Mouse (Mus musculus) v-Abl transformed pro-B cells (cell line): ENCODE measurements around the gene Bcl11b.

Experiments
- in situ Hi-C, 2 experiments: fragments of 400-800 bp; cut with MboI; formaldehyde crosslinking; loops; one replicate each; pipeline ENCODE4 v1.15.1; 2025; ENCODE audit not compliant: unreplicated experiment in 2 of 2

Bcl11b gene

DNA sequence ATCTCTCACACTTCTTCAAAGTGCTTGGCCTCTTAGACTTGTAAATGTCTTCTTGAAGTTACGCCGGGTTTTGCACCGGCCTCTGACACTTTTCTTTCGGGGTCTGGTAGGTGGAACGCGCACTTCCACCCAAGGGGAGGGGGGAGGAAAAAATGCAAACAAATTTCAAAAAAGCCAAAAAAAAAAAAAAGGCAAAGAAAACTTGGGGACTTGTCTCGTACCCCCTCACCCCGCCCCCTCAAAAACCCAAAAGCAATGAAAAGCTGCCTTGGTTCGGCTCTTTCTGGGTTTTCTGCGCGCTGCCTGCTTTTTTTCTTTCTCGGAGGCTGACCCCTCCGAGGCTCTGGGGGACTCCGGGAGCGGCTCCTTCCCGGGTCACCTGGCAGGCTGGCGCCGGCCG lies at the start of gene Bcl11b:
Gene Bcl11b, minus strand, starts transcription at position 120 of the 400 bp plus-strand sequence.
- in situ Hi-C loops: no loop called here

GRCm38 (mm10) chr12:108050996-108051395 lies 47.6 kb upstream of the Bcl11b start:
- in situ Hi-C loops: no loop called here

DNA sequence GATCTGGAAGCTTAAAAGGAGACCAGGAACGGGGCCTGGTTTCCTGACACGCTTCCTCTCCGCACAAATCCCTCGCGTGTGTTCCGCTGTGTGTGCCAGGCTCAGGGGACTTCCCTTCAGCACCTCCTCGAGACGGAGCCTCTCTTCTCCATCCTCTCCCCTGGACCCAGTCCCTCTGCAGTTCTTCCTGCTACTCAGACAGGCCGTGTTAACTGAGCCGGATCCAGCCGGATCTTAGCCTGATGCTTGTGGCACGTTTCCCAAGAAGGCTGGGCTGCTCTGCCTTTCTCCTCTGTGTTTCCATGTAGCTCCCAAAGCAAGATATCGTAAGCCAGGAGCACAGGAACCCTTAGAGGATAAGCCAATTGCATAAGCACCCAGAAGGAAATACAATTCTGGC lies 46.2 kb upstream of the Bcl11b start:
- in situ Hi-C loops: no loop called here

GRCm38 (mm10) chr12:108042239-108042571 lies 38.8 kb upstream of the Bcl11b start:
- in situ Hi-C loops: no loop called here

DNA sequence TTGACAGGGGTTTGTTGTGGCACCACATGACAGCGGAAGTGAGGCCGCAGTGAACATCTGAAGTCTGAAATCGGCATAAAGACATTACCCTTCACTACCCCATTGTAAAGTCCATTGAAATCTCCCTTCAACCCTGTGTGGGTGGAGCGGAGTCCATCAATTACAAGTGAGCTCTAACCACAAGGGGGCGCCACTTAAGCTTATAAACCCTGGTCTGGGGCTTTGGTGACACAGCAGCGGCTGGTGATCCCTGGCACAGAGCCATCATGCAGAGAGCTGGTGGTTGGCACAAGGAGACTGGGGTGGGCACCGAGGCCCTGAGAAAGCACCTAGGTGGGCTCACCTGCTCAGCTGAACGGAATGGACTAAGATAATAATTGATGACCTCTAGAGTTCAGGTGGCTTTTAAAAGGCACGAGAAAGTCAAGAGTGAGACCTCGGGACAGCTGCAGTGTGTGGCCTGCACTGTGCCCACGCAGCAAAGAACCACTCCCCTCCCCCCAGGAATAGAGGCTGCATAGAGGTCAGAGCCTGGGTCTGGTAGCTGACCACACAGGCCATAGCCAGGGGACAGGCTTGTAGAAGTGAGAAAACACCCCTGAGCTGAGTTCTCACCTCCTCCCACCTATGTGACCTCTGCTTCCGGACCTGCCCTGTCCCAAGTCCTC lies 38.3 kb upstream of the Bcl11b start:
- in situ Hi-C loops: no loop called here

- in situ Hi-C loops: no loop called here
These were observed 34.0 kb upstream of the Bcl11b start for GRCm38 (mm10) chr12:108037446-108037845.

GRCm38 (mm10) chr12:108035412-108036078 lies 32.1 kb upstream of the Bcl11b start:
- in situ Hi-C loops: no loop called here

DNA sequence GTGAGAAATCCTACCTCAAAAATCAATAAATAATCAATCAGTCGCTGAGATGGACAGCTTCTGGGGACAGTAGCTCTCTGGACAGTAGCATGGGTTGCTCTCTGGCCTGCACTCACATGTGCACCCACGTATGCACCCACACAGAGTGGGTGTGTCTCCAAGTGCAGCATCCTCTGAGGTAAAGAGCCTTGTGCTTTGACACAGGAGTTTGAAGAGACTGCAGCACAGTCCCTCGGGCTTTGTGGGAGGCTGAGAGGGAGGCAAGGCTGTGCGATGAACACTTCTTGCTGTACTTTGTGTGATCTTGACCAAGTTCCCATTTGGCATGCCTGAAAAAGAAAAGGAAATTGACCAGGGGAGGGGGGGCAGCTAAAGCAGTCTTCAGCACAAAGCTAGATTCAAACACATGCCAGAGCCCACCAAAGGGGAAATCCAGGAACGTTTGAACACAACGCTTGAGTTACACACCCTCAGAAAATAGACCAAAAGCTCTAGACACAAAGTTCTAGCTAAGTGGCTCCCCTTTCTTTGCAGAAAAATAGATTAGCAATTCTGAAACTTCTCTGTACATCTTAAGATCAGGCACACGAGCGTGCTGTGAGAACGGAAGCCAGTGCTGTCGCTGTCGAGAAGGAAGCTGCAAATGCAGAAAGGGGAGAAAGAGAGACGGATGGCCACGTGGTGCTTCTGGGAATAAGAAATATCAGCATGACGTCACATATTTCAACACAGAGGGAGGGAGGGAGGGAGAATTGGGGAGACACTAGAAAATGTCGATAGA lies 19.6 kb upstream of the Bcl11b start:
- in situ Hi-C loops: no loop called here

- in situ Hi-C loops: no loop called here
These were observed 8.6 kb upstream of the Bcl11b start for GRCm38 (mm10) chr12:108012003-108012402.

- in situ Hi-C loops: no loop called here
These were observed 6.9 kb upstream of the Bcl11b start for GRCm38 (mm10) chr12:108010346-108010745.

- in situ Hi-C loops: no loop called here
These were observed 5.8 kb upstream of the Bcl11b start for GRCm38 (mm10) chr12:108009156-108009555.

DNA sequence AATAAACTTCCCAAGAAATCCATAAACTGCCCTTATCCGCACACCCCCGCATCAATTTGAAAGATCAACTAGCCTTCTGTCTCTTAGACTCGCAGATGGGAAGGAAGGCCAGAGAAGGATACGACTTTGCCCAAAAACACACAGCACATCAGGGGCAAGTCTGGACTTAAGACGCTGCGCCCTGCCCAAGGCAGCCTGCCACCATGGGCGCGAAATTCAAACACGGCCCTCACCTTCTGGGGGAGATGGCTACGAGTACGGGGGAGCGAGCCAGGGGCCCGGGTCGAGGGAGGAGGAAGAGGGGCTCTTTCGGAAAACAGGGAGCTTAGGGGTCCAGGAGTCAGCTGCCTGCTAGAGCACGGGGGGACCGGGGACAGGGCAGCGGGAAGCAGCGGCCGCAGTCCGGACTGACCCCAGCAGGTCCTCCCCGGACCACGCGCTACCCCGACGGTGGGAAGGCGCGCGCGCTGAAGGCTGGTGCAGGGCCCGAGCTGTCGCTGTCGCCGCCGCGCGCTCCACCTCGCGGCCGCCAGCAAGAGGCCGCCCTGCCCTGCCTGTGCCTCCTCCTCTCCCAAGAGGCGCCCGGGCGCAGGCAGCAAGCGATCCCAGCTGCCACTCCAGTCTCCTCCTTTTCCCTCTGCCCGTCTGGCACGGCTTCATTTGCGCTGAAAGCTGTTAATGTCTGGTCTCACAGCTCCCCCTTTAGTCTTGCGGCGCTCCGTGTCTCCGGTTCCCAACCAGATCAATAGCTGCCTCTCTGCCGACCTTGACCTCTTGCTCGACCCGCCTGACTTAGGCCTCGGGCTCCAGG lies 2.6 kb upstream of the Bcl11b start:
- in situ Hi-C loops: no loop called here

GRCm38 (mm10) chr12:108005488-108005800 lies 2.0 kb upstream of the Bcl11b start:
- in situ Hi-C loops: no loop called here

GRCm38 (mm10) chr12:108004701-108005487 lies 1.5 kb upstream of the Bcl11b start:
- in situ Hi-C loops: no loop called here

DNA sequence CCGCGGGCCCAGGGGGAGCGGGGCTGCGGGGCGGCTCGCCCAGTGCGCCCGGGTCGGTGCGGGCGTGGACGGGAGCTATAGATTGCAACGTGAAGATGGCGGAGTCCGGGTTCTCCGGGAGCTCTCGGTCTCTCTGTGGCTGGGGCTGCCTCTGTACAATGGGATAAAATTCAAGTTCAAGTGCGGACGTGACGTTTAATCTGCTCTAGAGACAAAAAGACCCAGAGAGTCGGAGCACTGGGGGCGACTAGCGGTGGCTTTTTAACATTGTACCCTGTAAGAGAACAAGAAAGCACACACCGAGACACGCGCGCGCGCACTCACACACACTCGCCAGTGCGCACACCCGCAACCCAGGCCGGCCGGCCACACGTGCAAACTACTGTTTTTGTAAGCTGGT lies 526 bp upstream of the Bcl11b start:
- in situ Hi-C loops: no loop called here

DNA sequence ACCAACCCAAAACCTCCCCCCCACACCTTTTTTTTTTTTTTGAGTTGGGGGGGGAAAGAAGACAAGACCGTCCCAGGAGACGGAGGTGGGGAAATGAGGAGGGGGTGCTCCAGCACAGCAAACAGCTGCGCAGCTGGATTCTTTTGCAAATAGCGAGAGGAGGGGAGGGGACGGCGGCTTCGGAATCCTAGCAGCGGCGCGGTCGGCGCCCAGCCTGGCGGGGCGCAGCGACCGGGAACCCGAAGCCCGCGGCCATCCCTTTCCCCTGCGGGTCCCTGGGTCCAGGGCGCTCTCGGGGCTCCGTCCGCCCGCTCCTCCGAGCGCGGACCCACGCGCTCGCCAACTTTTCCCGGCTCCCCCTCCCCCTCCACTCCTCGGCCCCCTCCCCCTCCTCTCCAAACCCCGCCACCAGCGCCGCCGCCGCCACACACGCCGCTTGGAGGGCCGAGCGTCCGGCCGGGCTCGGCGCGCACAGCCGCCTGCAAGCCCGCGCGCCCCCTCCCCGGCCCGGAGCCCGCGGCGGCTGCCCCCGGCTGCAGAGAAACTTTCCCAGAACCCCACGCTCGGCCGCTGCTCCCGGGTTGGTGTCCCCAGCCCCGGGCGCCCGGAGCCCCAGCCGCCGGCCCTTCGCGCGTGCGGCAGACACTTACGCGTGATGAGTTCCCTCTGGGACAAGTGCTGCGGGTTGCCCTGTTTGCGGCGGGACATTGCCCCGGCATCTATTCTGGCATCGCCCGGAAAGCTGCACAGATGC lies 789 bp downstream of the Bcl11b start:
- in situ Hi-C loops: no loop called here

- in situ Hi-C loops: no loop called here
These were observed 1.6 kb downstream of the Bcl11b start for GRCm38 (mm10) chr12:108001652-108002340.

GRCm38 (mm10) chr12:108000715-108001080 lies 2.7 kb downstream of the Bcl11b start:
- in situ Hi-C loops: no loop called here
